Mouse (Mus musculus) forebrain, embryonic 12.5 days (tissue): ENCODE data around the gene Vmn1r37. TPM values are rescaled to one million over a fixed set of nuclear protein-coding genes. Genes with fewer than 3 reads are reported as not detected.
"Not testable (repeated sequence)": the region's sequence is repeated elsewhere in the genome, so short reads cannot be mapped to it uniquely, and the experiment has no call there.

Experiments
- ATAC-seq: fragments of 200-750 bp; cut with Nextera tagmentation; 2 replicates; pipeline ENCODE4 v1.8.0; 2017; ENCODE audit warnings: moderate TSS enrichment; ENCODE audit not compliant: low FRiP score
- H3K27ac ChIP-seq: fragments of 300-500 bp; sonication (generic); 2 replicates; pipeline ENCODE4 v1.5.1; 2016; ENCODE audit warnings: mild to moderate bottlenecking
- H3K27me3 ChIP-seq: fragments of 300-500 bp; sonication (generic); 2 replicates; pipeline ENCODE4 v1.6.1; 2016; ENCODE audit warnings: mild to moderate bottlenecking
- H3K36me3 ChIP-seq: fragments of 300-500 bp; sonication (generic); replicated peaks from 2 replicates; pipeline ENCODE4 v1.6.1; 2016; ENCODE audit warnings: mild to moderate bottlenecking
- H3K4me1 ChIP-seq: fragments of 300-500 bp; sonication (generic); 2 replicates; pipeline ENCODE4 v1.6.1; 2016
- H3K4me2 ChIP-seq: fragments of 300-500 bp; sonication (generic); 2 replicates; pipeline ENCODE4 v1.6.1; 2016; ENCODE audit warnings: mild to moderate bottlenecking, moderate library complexity
- H3K4me3 ChIP-seq: fragments of 300-500 bp; sonication (generic); replicated peaks from 2 replicates; pipeline ENCODE4 v1.5.1; 2016; ENCODE audit warnings: mild to moderate bottlenecking
- H3K9ac ChIP-seq: fragments of 300-500 bp; sonication (generic); 2 replicates; pipeline ENCODE4 v1.6.1; 2016; ENCODE audit warnings: mild to moderate bottlenecking
- H3K9me3 ChIP-seq: fragments of 300-500 bp; sonication (generic); 2 replicates; pipeline ENCODE4 v1.6.1; 2016
- WGBS: fragments of 180-500 bp; shearing (Covaris S2); methylation state at CpG from one replicate; pipeline ENCODE4 v1.1.7; 2016; 5-methylcytosine and 5-hydroxymethylcytosine counted together
- polyA plus RNA-seq: library from polyadenylated mRNA; unstranded; fragments of >200 nt; fragmentation: Nextera tagmentation; extraction: Ambion mirVana; gene quantifications from 2 replicates; pipeline ENCODE4 v1.2.1, GENCODE M21; 2016

The Vmn1r37 gene
- not detected in 2 replicates for polyA plus RNA-seq

- H3K4me2 ChIP-seq, ATAC-seq, H3K36me3 ChIP-seq, H3K9me3 ChIP-seq, H3K4me1 ChIP-seq, H3K27ac ChIP-seq, H3K9ac ChIP-seq, H3K27me3 ChIP-seq, H3K4me3 ChIP-seq: not testable (repeated sequence)
Measured at GRCm38 (mm10) chr6:66729082-66729481, at the start of gene Vmn1r37. Gene Vmn1r37 (plus strand): TSS chr6:66729382.

GRCm38 (mm10) chr6:66685806-66686205, 43.4 kb upstream of the Vmn1r37 start, which contains the start of gene Vmn1r35:
Gene Vmn1r35 (minus strand): TSS chr6:66685906.
- Histone ChIP-seq H3K4me1 (no peaks in the 10 kb centered on the region), H3K36me3 (no peaks in the 10 kb centered on the region), H3K9ac (no peak within 1 kb of the TSS), H3K27ac (no peak within 1 kb of the TSS), H3K4me3 (no peak within 1 kb of the TSS), H3K4me2 (no peak within 1 kb of the TSS), H3K9me3 (no peaks in the 10 kb centered on the region), H3K27me3 (no peaks in the 10 kb centered on the region)
- ATAC-seq = no peak
- WGBS = 87% methylated on average over 3 of the region's 3 CpGs

GRCm38 (mm10) chr6:66708901-66709300, 20.3 kb upstream of the Vmn1r37 start:
- Histone ChIP-seq H3K27me3 (no peaks in the 10 kb centered on the region), H3K4me3 (no peak overlapping the region), H3K36me3 (no peaks in the 10 kb centered on the region), H3K4me1 (no peaks in the 10 kb centered on the region), H3K9me3 (no peaks in the 10 kb centered on the region), H3K4me2 (no peak overlapping the region), H3K27ac (no peak overlapping the region), H3K9ac (no peak overlapping the region)
- no peak for ATAC-seq

GRCm38 (mm10) chr6:66713854-66714253, 15.3 kb upstream of the Vmn1r37 start:
- Histone ChIP-seq H3K4me3 (no peak overlapping the region), H3K4me1 (no peaks in the 10 kb centered on the region), H3K27ac (no peak overlapping the region), H3K36me3 (no peaks in the 10 kb centered on the region), H3K4me2 (no peak overlapping the region), H3K27me3 (no peaks in the 10 kb centered on the region), H3K9me3 (no peaks in the 10 kb centered on the region), H3K9ac (no peak overlapping the region)
- no peak for ATAC-seq
- WGBS = 77% methylated on average over 3 of the region's 3 CpGs

GRCm38 (mm10) chr6:66719068-66719467, 10.1 kb upstream of the Vmn1r37 start, which contains the start of gene Vmn1r36:
Gene Vmn1r36 (minus strand): TSS chr6:66719168.
- H3K36me3 ChIP-seq, H3K4me1 ChIP-seq, H3K4me3 ChIP-seq, H3K4me2 ChIP-seq, H3K9ac ChIP-seq, H3K27me3 ChIP-seq, ATAC-seq, H3K27ac ChIP-seq, H3K9me3 ChIP-seq: not testable (repeated sequence)
- 79% methylated on average over 2 of the region's 2 CpGs for WGBS

- H3K4me1 ChIP-seq, H3K27me3 ChIP-seq, H3K4me3 ChIP-seq, ATAC-seq, H3K27ac ChIP-seq, H3K4me2 ChIP-seq, H3K9ac ChIP-seq, H3K9me3 ChIP-seq, H3K36me3 ChIP-seq: not testable (repeated sequence)
Measured at GRCm38 (mm10) chr6:66782527-66782926, 53.3 kb downstream of the Vmn1r37 start, which contains the start of gene Vmn1r38. Gene Vmn1r38 (minus strand): TSS chr6:66782627.

Other genes starting within 250 kb of the Vmn1r37 start
- 108 and 114 TPM in 2 replicates for gene Mad2l1, start 194.0 kb upstream of the Vmn1r37 start, polyA plus RNA-seq
- gene Vmn1r32, start 169.3 kb upstream of the Vmn1r37 start, polyA plus RNA-seq = 0.11 and 0.23 TPM in 2 replicates
- gene Vmn1r33, start 111.1 kb upstream of the Vmn1r37 start, polyA plus RNA-seq = not detected in 2 replicates
- gene Vmn1r34, start 85.5 kb upstream of the Vmn1r37 start, polyA plus RNA-seq = not detected in 2 replicates
- gene Vmn1r35, start 43.5 kb upstream of the Vmn1r37 start, polyA plus RNA-seq = not detected in 2 replicates
- gene Vmn1r36, start 10.2 kb upstream of the Vmn1r37 start, polyA plus RNA-seq = not detected in 2 replicates
- gene Vmn1r38, start 53.2 kb downstream of the Vmn1r37 start, polyA plus RNA-seq = not detected in 2 replicates
- gene Vmn1r39, start 81.2 kb downstream of the Vmn1r37 start, polyA plus RNA-seq = not detected in 2 replicates
- 31.8 and 34.4 TPM in 2 replicates for gene Gng12, start 167.0 kb downstream of the Vmn1r37 start, polyA plus RNA-seq